Mouse (Mus musculus) subcutaneous adipose tissue, adult 2 months (tissue): ENCODE results near the gene Rnf186. TPM values are rescaled to one million over a fixed set of nuclear protein-coding genes. Genes with fewer than 3 reads are reported as not detected.

ENCODE experiments used
- polyA plus RNA-seq: library from polyadenylated mRNA; depleted of rRNA; stranded (reverse); fragments of >200 nt; gene quantifications from 2 replicates; pipeline ENCODE4 v1.2.3, GENCODE M21; 2012; ENCODE audit warnings: low replicate concordance; rRNA removed

The Rnf186 gene
- polyA plus RNA-seq = 0.09 and 1.5 TPM in 2 replicates

DNA sequence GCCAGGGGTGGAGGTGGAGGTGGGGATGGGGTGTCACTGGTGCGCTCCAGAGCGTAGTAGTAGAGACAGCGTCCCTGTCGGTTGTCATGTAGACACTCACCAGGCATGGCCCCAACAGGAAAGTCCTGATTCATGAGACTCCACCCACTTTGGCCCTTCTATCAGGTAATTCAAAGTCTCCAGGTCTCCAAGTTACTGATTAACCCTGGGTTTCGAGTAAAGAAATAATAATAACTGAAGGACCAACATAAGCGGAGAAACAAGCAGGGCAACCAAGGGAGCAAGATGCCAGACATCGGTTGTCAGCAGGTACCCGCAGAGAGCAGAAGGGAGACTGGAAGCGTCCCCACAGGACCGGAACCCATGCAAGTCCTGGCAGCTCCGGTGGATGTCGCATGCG lies at the start of gene Rnf186:
Gene Rnf186 (plus strand): TSS at position 247 of the 400 bp plus-strand sequence.

DNA sequence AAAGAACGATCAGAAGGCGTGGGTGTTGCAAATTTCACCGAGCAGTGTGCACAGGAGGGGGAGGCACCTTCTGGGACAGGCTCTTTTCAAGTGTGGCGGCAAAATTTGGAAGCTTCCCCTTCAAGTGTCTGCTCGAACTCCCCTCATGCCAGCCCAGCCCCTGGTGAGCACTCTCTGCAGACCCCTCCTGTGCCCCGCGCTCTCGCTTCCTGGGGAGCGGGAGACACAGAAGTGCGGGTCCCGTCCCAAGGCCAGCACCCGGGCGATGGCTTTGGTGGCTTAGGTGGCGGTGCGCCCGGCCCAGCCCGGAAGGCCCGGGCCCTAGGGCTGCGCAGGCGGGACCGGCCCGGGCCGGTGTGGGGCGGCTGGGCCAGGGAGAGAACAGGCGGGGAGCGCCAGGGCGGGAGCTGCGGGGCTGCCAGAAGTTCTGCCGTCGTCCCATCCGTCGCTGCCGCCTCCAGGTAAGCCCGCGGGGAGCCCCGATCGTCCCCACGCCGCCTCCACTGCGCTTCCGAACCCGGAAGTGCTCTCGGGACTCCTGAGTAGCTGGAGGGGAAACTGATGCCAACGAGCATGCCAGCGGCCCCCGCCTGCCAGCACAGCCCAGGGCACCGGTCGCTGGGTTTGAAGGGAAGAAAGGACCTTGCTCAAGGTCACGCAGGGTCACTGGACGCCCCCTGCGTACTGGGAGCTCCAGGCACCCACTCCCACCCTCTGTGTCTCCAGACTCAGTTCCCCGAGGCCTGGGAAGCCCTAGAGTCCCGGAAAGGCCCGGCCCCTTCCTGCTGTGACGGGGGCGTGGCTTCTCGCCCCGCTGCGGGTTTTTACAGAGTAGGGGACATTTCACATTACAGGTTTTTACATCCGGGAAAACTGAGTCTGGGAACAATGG lies 6.2 kb downstream of the Rnf186 start, which contains the start of gene Tmco4:
Gene Tmco4 (plus strand): TSS at position 62 of the 892 bp plus-strand sequence.

Other genes with a start within 250 kb of the Rnf186 start
- 0.12 TPM in 1 of 2 replicates, not detected in the other for gene Pla2g2c, start 242.3 kb upstream of the Rnf186 start, polyA plus RNA-seq
- gene Ubxn10, start 229.9 kb upstream of the Rnf186 start, polyA plus RNA-seq = 0.27 and 2.8 TPM in 2 replicates
- not detected in 2 replicates for gene Pla2g2f, start 209.5 kb upstream of the Rnf186 start, polyA plus RNA-seq
- 7.6 and 13.3 TPM in 2 replicates for gene Pla2g2d, start 191.4 kb upstream of the Rnf186 start, polyA plus RNA-seq
- gene Pla2g5, start 103.6 kb upstream of the Rnf186 start, polyA plus RNA-seq = 5.8 and 11.2 TPM in 2 replicates
- 0.51 TPM in 1 of 2 replicates, not detected in the other for gene Gm13030, start 93.1 kb upstream of the Rnf186 start, polyA plus RNA-seq
- gene Pla2g2e, start 89.2 kb upstream of the Rnf186 start, polyA plus RNA-seq = 2.8 and 35.2 TPM in 2 replicates
- 9.3 and 9.5 TPM in 2 replicates for gene Otud3, start 53.2 kb upstream of the Rnf186 start, polyA plus RNA-seq
- gene Tmco4, start 5.8 kb downstream of the Rnf186 start, polyA plus RNA-seq = 12.7 and 15.2 TPM in 2 replicates
- 0.09 and 0.46 TPM in 2 replicates for gene Htr6, start 108.5 kb downstream of the Rnf186 start, polyA plus RNA-seq
- 127 and 651 TPM in 2 replicates for gene Nbl1, start 125.9 kb downstream of the Rnf186 start, polyA plus RNA-seq
- gene Minos1, start 164.0 kb downstream of the Rnf186 start, polyA plus RNA-seq = 75.1 and 94.2 TPM in 2 replicates
- gene Capzb, start 225.8 kb downstream of the Rnf186 start, polyA plus RNA-seq = 147 and 189 TPM in 2 replicates